Mouse (Mus musculus): ENCODE measurements around the gene Pde4dip.
A peak's percentile ranks its signal among the peaks of the same experiment; 100 is the strongest.

The Pde4dip gene

DNA sequence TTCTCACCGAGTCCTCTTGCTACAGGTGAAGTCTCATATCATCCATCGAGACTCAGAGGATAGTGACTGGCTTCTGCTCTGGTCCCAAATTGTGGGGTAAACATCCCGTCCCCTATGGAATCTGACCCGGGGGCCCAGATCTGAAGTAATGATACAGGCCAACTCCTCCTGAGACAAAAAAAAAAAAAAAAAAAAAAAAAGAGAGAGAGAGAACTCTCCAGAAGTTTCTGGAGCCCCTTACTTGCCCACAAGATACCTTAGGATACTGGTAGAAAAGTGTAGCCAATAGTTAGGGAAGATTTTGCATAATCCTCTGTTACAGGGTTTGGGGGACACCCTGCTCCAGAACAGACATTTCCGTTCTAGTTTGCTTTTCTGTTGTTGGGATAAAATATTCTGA, 205.9 kb downstream of the Pde4dip start:
- no peak for DNase-seq

GRCm38 (mm10) chr3:97682159-97682502, 206.4 kb downstream of the Pde4dip start:
- no peak for DNase-seq

DNA sequence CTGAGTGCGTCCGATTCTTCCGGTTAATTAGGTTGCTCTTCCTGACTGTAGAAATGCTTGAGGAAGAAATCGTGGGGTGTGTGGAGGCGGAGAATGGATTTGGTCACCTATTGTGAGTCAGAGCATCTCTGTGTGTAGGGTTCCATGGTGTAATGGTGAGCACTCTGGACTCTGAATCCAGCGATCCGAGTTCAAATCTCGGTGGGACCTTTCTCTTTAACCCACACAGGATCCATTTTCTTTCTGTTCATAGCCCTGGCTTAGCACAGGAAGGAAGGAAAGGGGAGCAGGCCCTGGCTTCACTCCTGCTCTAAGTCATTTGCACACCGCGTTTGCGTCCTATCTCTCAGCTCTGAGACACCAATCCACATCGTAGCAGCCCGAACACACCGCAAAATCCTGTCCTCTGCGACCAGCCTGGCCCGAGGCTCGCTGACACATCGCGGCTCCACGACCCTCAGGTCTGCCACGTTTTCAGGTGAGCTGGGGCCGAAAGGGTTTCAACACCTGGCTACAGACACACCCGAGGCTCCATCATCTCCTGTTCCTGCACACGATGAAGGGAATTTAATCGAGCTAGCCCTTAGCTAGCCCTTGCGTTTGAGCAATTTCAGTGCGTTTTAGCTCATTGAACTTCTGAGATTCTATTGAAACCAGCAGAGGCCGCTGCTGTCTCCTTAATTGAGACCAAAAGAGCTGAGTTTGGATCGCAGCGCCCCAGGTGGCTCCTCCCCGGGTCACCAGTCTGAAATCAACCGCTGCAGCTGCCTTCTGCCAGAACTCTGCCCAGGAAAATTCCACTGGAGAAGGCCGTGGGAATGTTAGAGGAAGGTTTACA, 207.0 kb downstream of the Pde4dip start:
- peak; percentile 76 for DNase-seq

DNA sequence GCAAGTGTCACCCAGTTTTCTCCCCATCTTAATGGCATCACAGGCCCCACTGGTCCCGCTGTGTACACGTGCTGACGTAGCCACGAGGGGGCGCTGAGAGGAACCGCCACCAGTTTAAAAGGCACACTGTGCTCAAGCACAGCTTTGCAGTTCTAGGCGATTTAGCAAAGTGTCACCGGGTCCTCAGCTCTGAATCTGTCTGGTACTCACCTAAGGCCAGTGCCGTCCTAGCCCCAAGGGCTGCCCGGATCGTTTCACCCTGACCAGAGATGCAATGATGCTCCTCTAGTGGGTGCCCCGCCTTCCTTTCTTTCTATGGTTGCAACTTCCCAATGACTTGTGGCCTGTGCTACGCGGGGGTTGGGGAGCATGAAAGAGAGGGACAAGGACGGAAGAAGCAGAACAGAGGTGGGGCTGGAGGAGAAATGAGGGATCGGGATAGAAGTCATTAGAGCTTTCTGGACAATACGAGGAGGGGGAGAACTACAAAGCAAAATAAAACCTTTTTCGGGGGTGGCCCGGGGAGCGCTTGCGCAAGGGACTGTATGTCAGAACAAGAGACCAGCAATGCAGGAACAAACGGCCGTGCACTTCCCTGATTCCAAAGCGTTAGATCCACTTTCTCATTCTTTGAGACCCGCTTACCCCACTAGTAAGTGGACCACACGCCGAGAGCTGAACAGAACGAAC, 207.7 kb downstream of the Pde4dip start:
- peak; percentile 81 for DNase-seq

DNA sequence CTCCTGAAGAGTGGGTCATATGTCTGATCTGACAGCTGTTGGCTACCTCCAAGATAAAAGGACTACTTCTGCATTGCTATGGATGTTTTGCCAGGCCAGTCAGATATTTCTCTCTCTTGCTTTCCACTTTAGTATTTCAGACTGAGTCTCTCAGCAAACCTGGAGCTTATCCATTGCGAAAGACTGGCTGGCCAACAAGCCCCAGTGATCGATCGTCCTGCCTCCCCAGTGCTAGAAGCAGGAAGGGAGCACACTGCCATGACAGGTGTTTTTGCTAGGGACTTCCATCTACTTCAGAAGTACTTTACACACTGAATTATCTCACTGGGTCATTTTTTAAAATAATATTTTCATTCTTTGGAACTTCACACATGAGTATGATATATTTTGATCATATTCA, 210.1 kb downstream of the Pde4dip start:
- DNase-seq, result no peak

DNA sequence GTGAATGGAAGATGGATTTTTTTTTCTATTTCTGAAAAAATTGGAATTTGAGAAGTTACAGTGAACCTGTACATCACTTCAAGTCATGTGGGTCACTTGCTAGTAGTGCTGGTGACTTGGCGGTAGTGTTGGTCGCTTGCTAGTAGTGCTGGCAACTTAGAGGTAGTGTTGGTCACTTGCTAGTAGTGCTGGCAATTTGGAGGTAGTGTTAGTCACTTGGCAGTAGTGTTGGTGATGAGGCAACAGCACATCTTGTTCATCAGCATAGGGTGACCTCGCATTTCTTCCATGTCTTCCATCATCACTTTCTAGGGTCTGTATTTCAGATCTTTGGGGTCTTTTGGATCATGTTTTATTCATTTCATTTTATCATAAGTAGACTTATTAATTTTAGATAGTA, 212.4 kb downstream of the Pde4dip start:
- no peak for DNase-seq

DNA sequence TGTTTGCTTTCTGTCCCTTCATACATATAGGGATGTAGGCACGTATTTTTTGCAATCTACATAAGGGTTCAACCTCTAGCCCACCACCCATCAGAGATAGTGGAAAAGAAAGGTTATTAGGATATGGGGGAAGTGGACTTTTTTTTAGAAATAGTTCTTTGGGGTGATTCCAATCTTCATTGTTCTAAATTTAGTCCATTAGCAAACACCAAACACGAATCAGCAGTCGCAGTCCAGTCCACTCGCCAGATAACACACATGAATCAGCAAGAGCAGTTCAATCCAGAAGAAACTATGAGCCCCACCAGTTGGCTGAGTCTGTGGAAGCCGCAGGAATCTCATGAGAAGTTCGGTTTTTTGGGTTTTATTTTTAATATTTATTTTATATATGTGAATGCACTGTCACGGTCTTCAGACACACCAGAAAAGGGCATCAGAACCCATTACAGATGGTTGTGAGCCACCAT, 213.8 kb downstream of the Pde4dip start, which contains the start of gene Gm17651:
Gene Gm17651, minus strand, starts transcription at position 51 of the 467 bp plus-strand sequence.
- DNase-seq, result no peak

GRCm38 (mm10) chr3:97667093-97667675, 221.3 kb downstream of the Pde4dip start:
- DNase-seq, result no peak

GRCm38 (mm10) chr3:97666154-97666553, 222.4 kb downstream of the Pde4dip start:
- DNase-seq, result no peak

- DNase-seq, result no peak
Observed at GRCm38 (mm10) chr3:97665525-97665924, 223.0 kb downstream of the Pde4dip start.

DNA sequence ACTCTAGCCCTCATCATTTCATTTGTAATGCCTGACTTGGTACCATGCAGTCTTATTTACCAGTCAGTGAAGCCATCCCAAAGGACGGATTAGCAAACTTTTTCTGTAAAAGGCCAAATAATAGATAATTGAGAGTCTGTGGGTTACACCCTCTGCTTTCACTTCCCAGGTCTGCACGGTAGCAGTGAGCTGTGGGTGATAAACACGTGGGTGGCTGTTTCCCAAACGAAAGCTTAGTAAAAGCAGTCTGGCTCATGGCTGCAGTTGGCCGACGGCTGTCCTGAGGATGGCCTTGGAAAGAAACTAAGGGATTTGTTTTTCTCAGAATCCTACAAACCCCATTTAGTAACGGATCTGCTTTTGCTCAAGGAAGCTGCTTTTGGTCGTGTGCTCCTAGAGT, 227.3 kb downstream of the Pde4dip start:
- DNase-seq, result no peak

DNA sequence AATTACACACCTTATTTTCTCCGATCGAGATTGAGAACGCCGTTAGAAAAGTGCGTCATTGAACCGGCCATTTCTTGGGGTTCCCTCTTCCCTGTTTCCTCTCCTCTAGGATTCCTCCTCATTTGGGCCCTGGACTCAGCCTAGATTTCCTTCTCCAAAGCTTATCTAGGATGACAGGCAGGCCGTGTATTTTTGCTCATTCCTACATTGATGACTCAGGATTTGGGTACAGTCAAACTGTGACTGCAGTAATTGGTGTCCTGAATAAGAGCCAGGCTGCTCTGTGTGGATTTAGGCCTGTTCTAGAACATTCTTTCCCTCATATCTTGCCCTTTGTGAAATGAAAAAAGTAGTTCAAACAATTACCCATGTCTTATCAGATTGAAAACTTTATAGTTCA, 228.8 kb downstream of the Pde4dip start:
- no peak for DNase-seq

GRCm38 (mm10) chr3:97658426-97659193, 229.9 kb downstream of the Pde4dip start:
- peak; percentile 84 for DNase-seq

GRCm38 (mm10) chr3:97657655-97658411, 230.7 kb downstream of the Pde4dip start, which contains the start of gene Prkab2:
TSS of gene Prkab2 (plus strand) at chr3:97658193.
- peak; percentile 99 for DNase-seq

- DNase-seq, result no peak
Observed at GRCm38 (mm10) chr3:97654901-97655300, 233.6 kb downstream of the Pde4dip start.

GRCm38 (mm10) chr3:97653781-97654180, 234.7 kb downstream of the Pde4dip start:
- DNase-seq, result no peak

DNA sequence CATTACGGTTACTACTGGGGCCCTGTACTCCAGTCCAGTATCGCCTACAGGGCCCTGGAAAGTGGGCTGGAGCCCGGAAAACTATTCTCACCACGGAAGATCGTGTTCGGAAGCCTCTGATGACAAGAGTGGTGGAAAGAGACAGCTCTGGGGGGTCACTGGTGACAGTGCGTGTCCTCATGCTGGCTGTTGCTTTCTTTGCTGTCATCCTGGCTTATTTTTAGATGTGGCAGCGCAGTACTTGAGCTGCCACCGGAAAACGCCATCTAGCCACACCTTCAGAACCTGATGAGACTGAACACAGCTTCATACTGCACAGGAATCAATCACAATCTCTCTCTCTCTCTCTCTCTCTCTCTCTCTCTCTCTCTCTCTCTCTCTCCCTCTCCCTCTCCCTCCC, 236.9 kb downstream of the Pde4dip start:
- DNase-seq, result no peak

DNA sequence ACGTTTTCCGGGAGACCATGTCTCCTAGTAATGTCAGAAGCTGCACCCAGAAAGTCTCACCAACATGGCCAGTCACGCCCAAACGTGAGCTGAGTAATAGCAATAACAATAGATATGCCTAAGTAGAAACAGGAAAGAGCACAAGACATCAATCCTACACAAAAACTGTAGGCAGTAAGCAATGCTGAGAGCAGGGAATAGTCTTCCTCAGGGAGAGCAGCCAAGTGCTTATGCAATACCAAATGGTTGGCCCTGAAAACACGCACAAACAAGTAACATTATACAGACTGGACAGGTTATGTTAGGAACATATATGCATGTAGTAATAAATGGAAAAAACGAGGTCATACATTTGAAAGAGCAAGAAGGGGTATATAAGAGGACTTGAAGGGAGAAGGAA, 239.0 kb downstream of the Pde4dip start:
- DNase-seq, result no peak

DNA sequence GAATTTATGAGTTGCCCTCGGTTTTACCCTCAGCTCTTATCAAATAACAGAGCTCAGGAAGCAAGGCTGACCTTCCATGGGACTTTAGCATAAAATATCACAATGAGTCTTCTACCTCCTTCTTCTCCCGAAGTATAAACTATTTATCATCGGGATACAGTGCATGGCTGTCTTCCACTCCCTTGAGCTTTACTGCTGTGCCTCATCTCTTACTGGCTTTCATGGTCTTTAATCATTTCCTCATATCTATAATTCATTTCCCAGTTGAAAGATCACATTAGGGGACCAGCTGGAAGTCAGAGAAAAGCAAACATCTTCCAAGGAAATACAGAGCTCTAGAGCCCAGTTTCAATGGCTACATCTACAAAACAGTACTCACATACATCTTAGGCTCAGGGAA, 239.5 kb downstream of the Pde4dip start:
- no peak for DNase-seq

DNA sequence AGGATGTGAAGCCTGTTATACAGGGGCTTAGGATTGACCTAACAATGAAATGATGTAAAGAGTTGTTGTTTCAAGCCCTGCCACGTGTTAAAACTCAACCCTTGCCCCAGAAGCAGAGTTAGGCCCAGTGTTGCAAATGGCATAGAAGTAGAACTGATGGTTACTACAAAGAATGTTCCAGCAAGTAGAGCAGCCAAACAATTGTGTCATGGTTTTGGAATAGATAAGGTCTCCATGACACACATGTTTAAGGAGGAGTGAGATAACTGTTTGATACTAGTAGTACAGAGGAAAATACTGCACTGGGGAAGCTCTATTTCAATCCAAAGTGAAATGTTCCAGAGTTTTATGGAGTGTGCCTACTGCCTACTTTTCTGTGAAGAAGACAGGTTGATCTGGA, 240.0 kb downstream of the Pde4dip start:
- no peak for DNase-seq

DNA sequence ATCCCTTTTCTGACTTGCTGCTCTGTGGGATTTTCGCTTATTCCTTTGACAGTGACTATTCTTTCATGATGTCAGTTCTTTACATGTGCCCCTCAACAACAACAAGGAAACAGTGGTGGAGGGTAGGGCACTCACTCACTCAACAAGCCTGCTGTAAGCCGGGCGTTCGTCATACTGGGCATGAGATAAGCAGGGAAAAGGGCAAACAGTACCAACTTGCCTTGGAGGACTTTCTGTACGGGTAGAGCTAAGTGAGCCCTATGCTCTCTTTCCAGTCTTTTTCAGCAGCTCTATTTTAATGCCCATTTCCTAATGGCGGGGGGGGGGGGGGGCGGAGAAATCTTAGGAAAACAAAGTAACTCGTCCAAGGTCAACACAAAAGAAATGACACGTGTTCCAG, 246.5 kb downstream of the Pde4dip start:
- DNase-seq, result no peak

- DNase-seq, result no peak
Observed at GRCm38 (mm10) chr3:97641396-97641795, 247.1 kb downstream of the Pde4dip start.

All from right cerebral cortex, adult 18-20 months (tissue).